Mouse (Mus musculus) T-helper 17 cell (primary cell): ENCODE measurements around the gene Dtnb.

Source experiments
- in situ Hi-C, 2 experiments: fragments of 300-600 bp; cut with MboI, MseI; formaldehyde crosslinking; loops; 1 replicate in 1 of 2; 2 replicates in 1 of 2; pipeline ENCODE4 v1.15.1; 2025; ENCODE audit warnings: high pct_unique_total_duplicates in 2 of 2

Gene Dtnb

GRCm38 (mm10) chr12:3657786-3658185, 85.6 kb downstream of the Dtnb start:
- in situ Hi-C loops: no loop called here

- in situ Hi-C loops: no loop called here
These were observed 87.6 kb downstream of the Dtnb start for GRCm38 (mm10) chr12:3659554-3660311.

- in situ Hi-C loops: no loop called here
These were observed 88.9 kb downstream of the Dtnb start for GRCm38 (mm10) chr12:3660985-3661635.

- in situ Hi-C loops: no loop called here
These were observed 90.5 kb downstream of the Dtnb start for GRCm38 (mm10) chr12:3662660-3663059.

- in situ Hi-C loops: no loop called here
These were observed 91.2 kb downstream of the Dtnb start for GRCm38 (mm10) chr12:3663386-3663785.

- in situ Hi-C loops: no loop called here
These were observed 97.8 kb downstream of the Dtnb start for GRCm38 (mm10) chr12:3669971-3670381.

GRCm38 (mm10) chr12:3671117-3671516, 98.9 kb downstream of the Dtnb start:
- in situ Hi-C loops: no loop called here

GRCm38 (mm10) chr12:3672786-3673185, 100.6 kb downstream of the Dtnb start:
- in situ Hi-C loops: no loop called here

- in situ Hi-C loops: no loop called here
These were observed 101.7 kb downstream of the Dtnb start for GRCm38 (mm10) chr12:3673886-3674285.

- in situ Hi-C loops: no loop called here
These were observed 102.7 kb downstream of the Dtnb start for GRCm38 (mm10) chr12:3674913-3675312.

GRCm38 (mm10) chr12:3680721-3681120, 108.5 kb downstream of the Dtnb start:
- in situ Hi-C loops: no loop called here

- in situ Hi-C loops: no loop called here
These were observed 110.9 kb downstream of the Dtnb start for GRCm38 (mm10) chr12:3683041-3683440.

- in situ Hi-C loops: no loop called here
These were observed 114.3 kb downstream of the Dtnb start for GRCm38 (mm10) chr12:3686419-3686940.

- in situ Hi-C loops: loop anchor here in 1 of 2 experiments (5.0 kb wide), 1 partner anchor 86 kb away; no protein-coding TSS in a partner anchor
These were observed 118.8 kb downstream of the Dtnb start for GRCm38 (mm10) chr12:3690926-3691529.

GRCm38 (mm10) chr12:3692795-3693392, 120.7 kb downstream of the Dtnb start:
- in situ Hi-C loops: loop anchor here in 1 of 2 experiments (5.0 kb wide), 1 partner anchor 84 kb away; no protein-coding TSS in a partner anchor

GRCm38 (mm10) chr12:3695741-3696501, 123.7 kb downstream of the Dtnb start:
- in situ Hi-C loops: no loop called here

- in situ Hi-C loops: no loop called here
These were observed 128.3 kb downstream of the Dtnb start for GRCm38 (mm10) chr12:3700503-3700902.

- in situ Hi-C loops: no loop called here
These were observed 130.7 kb downstream of the Dtnb start for GRCm38 (mm10) chr12:3702903-3703302.

GRCm38 (mm10) chr12:3719151-3719721, 147.1 kb downstream of the Dtnb start:
- in situ Hi-C loops: no loop called here

GRCm38 (mm10) chr12:3720527-3720926, 148.3 kb downstream of the Dtnb start:
- in situ Hi-C loops: no loop called here

GRCm38 (mm10) chr12:3723762-3724161, 151.6 kb downstream of the Dtnb start:
- in situ Hi-C loops: no loop called here
